Mouse (Mus musculus) adrenal gland, postnatal 10 days (tissue): ENCODE measurements around the gene Elane. TPM values are rescaled to one million over a fixed set of nuclear protein-coding genes. Genes with fewer than 3 reads are reported as not detected.

Experiments
- DNase-seq: peaks from one replicate; pipeline ENCODE4 v3.0.0; 2021; ENCODE audit warnings: mixed read lengths
- total RNA-seq, 2 experiments: library from RNA; stranded (reverse); gene quantifications; 2 replicates each; pipeline ENCODE4 v1.2.3; 2021

Gene Elane
- total RNA-seq, 2 experiments from 2014 or later = 2.1 to 2.3 TPM

- DNase-seq = no peak
Measured at GRCm38 (mm10) chr10:79857894-79858293, 28.2 kb upstream of the Elane start.

- peak; percentile 78 for DNase-seq
Measured at GRCm38 (mm10) chr10:79858416-79859074, 27.5 kb upstream of the Elane start.

GRCm38 (mm10) chr10:79859116-79859515 lies 26.9 kb upstream of the Elane start:
- no peak for DNase-seq

GRCm38 (mm10) chr10:79860079-79860911 lies 25.8 kb upstream of the Elane start:
- no peak for DNase-seq

GRCm38 (mm10) chr10:79861230-79862048 lies 24.6 kb upstream of the Elane start:
- DNase-seq = peak; percentile 45

GRCm38 (mm10) chr10:79862049-79862788 lies 23.8 kb upstream of the Elane start:
- DNase-seq = no peak

- DNase-seq = no peak
Measured at GRCm38 (mm10) chr10:79862925-79863324, 23.1 kb upstream of the Elane start.

- no peak for DNase-seq
Measured at GRCm38 (mm10) chr10:79864351-79865188, 21.5 kb upstream of the Elane start.

- DNase-seq = no peak
Measured at GRCm38 (mm10) chr10:79865189-79865601, 20.9 kb upstream of the Elane start.

GRCm38 (mm10) chr10:79865801-79866295 lies 20.2 kb upstream of the Elane start:
- DNase-seq = peak; percentile 51

- no peak for DNase-seq
Measured at GRCm38 (mm10) chr10:79866601-79867000, 19.4 kb upstream of the Elane start.

- no peak for DNase-seq
Measured at GRCm38 (mm10) chr10:79871845-79872244, 14.2 kb upstream of the Elane start.

- DNase-seq = no peak
Measured at GRCm38 (mm10) chr10:79872862-79873261, 13.2 kb upstream of the Elane start.

- no peak for DNase-seq
Measured at GRCm38 (mm10) chr10:79873313-79873712, 12.7 kb upstream of the Elane start.

GRCm38 (mm10) chr10:79873715-79874289 lies 12.2 kb upstream of the Elane start:
- DNase-seq = no peak

- DNase-seq = no peak
Measured at GRCm38 (mm10) chr10:79874290-79874862, 11.7 kb upstream of the Elane start, which contains the start of the genes Prtn3 and Plppr3. TSS of gene Prtn3 (plus strand) at chr10:79874476. TSS of gene Plppr3 (minus strand) at chr10:79874634.

GRCm38 (mm10) chr10:79877174-79877573 lies 8.9 kb upstream of the Elane start:
- DNase-seq = no peak

- DNase-seq = no peak
Measured at GRCm38 (mm10) chr10:79877757-79878156, 8.3 kb upstream of the Elane start.

- DNase-seq = no peak
Measured at GRCm38 (mm10) chr10:79879527-79879926, 6.5 kb upstream of the Elane start.

- DNase-seq = no peak
Measured at GRCm38 (mm10) chr10:79880721-79881120, 5.3 kb upstream of the Elane start.
